Mouse (Mus musculus) limb, embryonic 13.5 days (tissue): Measurements from ENCODE around the gene Hmgb1. TPM values are rescaled to one million over a fixed set of nuclear protein-coding genes. Genes with fewer than 3 reads are reported as not detected.

Experiments
- ATAC-seq: fragments of 200-750 bp; cut with Nextera tagmentation; 2 replicates; pipeline ENCODE4 v1.8.0; 2017; ENCODE audit warnings: low read depth, moderate number of reproducible peaks, moderate TSS enrichment; ENCODE audit not compliant: low FRiP score
- H3K27ac ChIP-seq: fragments of 300-500 bp; sonication (generic); 2 replicates; pipeline ENCODE4 v1.5.1; 2015; ENCODE audit warnings: inconsistent platforms, mild to moderate bottlenecking, moderate library complexity
- H3K27me3 ChIP-seq: fragments of 300-500 bp; sonication (generic); 2 replicates; pipeline ENCODE4 v1.6.1; 2015; ENCODE audit warnings: mild to moderate bottlenecking, inconsistent platforms
- H3K36me3 ChIP-seq: fragments of 300-500 bp; sonication (generic); 2 replicates; pipeline ENCODE4 v1.6.1; 2015; ENCODE audit warnings: inconsistent platforms, mild to moderate bottlenecking, moderate library complexity
- H3K4me1 ChIP-seq: fragments of 300-500 bp; sonication (generic); 2 replicates; pipeline ENCODE4 v1.6.1; 2015; ENCODE audit warnings: inconsistent platforms
- H3K4me2 ChIP-seq: fragments of 300-500 bp; sonication (generic); replicated peaks from 2 replicates; pipeline ENCODE4 v1.6.1; 2015; ENCODE audit warnings: inconsistent platforms, mild to moderate bottlenecking, moderate library complexity
- H3K4me3 ChIP-seq: fragments of 300-500 bp; sonication (generic); 2 replicates; pipeline ENCODE4 v1.5.1; 2015; ENCODE audit warnings: moderate library complexity, mild to moderate bottlenecking, inconsistent platforms
- H3K9ac ChIP-seq: fragments of 300-500 bp; sonication (generic); 2 replicates; pipeline ENCODE4 v1.6.1; 2015; ENCODE audit warnings: mild to moderate bottlenecking, inconsistent platforms
- H3K9me3 ChIP-seq: fragments of 300-500 bp; sonication (generic); 2 replicates; pipeline ENCODE4 v1.6.1; 2016; ENCODE audit warnings: inconsistent platforms
- WGBS: fragments of 180-500 bp; shearing (Covaris S2); methylation state at CpG from one replicate; pipeline ENCODE4 v1.1.7; 2015; 5-methylcytosine and 5-hydroxymethylcytosine counted together
- polyA plus RNA-seq: library from polyadenylated mRNA; unstranded; fragments of >200 nt; fragmentation: Nextera tagmentation; extraction: Ambion mirVana; gene quantifications from 2 replicates; pipeline ENCODE4 v1.2.1, GENCODE M21; 2015

Hmgb1 gene
- polyA plus RNA-seq, 1 experiment from 2014 or later, result 1,754 TPM

GRCm38 (mm10) chr5:149067501-149067961 lies 116.8 kb downstream of the Hmgb1 start:
- WGBS, result 72% methylated on average over 8 of the region's 8 CpGs
- H3K27ac ChIP-seq, result no peak overlapping the region

GRCm38 (mm10) chr5:149062833-149063232 lies 121.5 kb downstream of the Hmgb1 start:
- 85% methylated on average over 1 of the region's 1 CpGs for WGBS
- Histone ChIP-seq H3K4me3 (no peak overlapping the region), H3K9me3 (no peaks in the 10 kb centered on the region)

More at GRCm38 (mm10) chr5:149067501-149067961, 116.8 kb downstream of the Hmgb1 start:
- ATAC-seq, result no peak
- H3K27me3 ChIP-seq, result no peaks in the 10 kb centered on the region
- H3K4me2 ChIP-seq, result no peak overlapping the region
- H3K9me3 ChIP-seq, result no peaks in the 10 kb centered on the region; the same call in 1 of the 2 replicates
- H3K4me1 ChIP-seq, result no peaks in the 10 kb centered on the region
- H3K9ac ChIP-seq, result no peak overlapping the region
- no peaks in the 10 kb centered on the region; the same call in 1 of the 2 replicates for H3K36me3 ChIP-seq
- H3K4me3 ChIP-seq, result no peak overlapping the region

GRCm38 (mm10) chr5:149053352-149054168 lies 130.7 kb downstream of the Hmgb1 start:
- peaks cover 17% of the 10 kb centered on the region for H3K36me3 ChIP-seq
- H3K4me1 ChIP-seq, result peaks cover 19% of the 10 kb centered on the region
- ATAC-seq, result peak; percentile 26; the same call in 1 of the 2 replicates
- WGBS, result 2% methylated on average over 24 of the region's 34 CpGs
- H3K9ac ChIP-seq, result peak overlapping the region; percentile 83
- H3K4me3 ChIP-seq, result peak overlapping the region; percentile 78
- H3K27ac ChIP-seq, result peak overlapping the region; percentile 100
- peak overlapping the region; percentile 89 for H3K4me2 ChIP-seq
- H3K27me3 ChIP-seq, result no peaks in the 10 kb centered on the region
- no peaks in the 10 kb centered on the region for H3K9me3 ChIP-seq

More at GRCm38 (mm10) chr5:149062833-149063232, 121.5 kb downstream of the Hmgb1 start:
- Histone ChIP-seq H3K4me2 (no peak overlapping the region), H3K27ac (no peak overlapping the region), H3K36me3 (no peaks in the 10 kb centered on the region), H3K4me1 (no peaks in the 10 kb centered on the region), H3K27me3 (no peaks in the 10 kb centered on the region), H3K9ac (no peak overlapping the region)
- ATAC-seq, result no peak

GRCm38 (mm10) chr5:149052421-149053338 lies 131.6 kb downstream of the Hmgb1 start:
- Histone ChIP-seq H3K4me3 (peak overlapping the region; percentile 78), H3K4me2 (peak overlapping the region; percentile 89), H3K27ac (peak overlapping the region; percentile 100), H3K36me3 (peaks cover 17% of the 10 kb centered on the region), H3K4me1 (peaks cover 19% of the 10 kb centered on the region), H3K27me3 (no peaks in the 10 kb centered on the region), H3K9me3 (no peaks in the 10 kb centered on the region), H3K9ac (peak overlapping the region; percentile 100)
- under 1% methylated on average over 104 of the region's 110 CpGs for WGBS
- peak; percentile 97 for ATAC-seq

GRCm38 (mm10) chr5:149051571-149052420 lies 132.5 kb downstream of the Hmgb1 start:
- peak overlapping the region; percentile 100 for H3K9ac ChIP-seq
- no peaks in the 10 kb centered on the region for H3K9me3 ChIP-seq
- peak overlapping the region; percentile 93 for H3K4me2 ChIP-seq
- peaks cover 19% of the 10 kb centered on the region for H3K4me1 ChIP-seq
- 0% methylated on average over 39 of the region's 120 CpGs for WGBS
- H3K27me3 ChIP-seq, result no peaks in the 10 kb centered on the region
- peaks cover 19% of the 10 kb centered on the region for H3K36me3 ChIP-seq
- peak overlapping the region; percentile 100 for H3K27ac ChIP-seq
- H3K4me3 ChIP-seq, result peak overlapping the region; percentile 78
- peak; percentile 53 for ATAC-seq

- peak overlapping the region; percentile 100 for H3K27ac ChIP-seq
- H3K4me1 ChIP-seq, result peaks cover 19% of the 10 kb centered on the region
- peak overlapping the region; percentile 78 for H3K4me3 ChIP-seq
- H3K9ac ChIP-seq, result peak overlapping the region; percentile 100
- H3K4me2 ChIP-seq, result peak overlapping the region; percentile 93
- no peaks in the 10 kb centered on the region for H3K9me3 ChIP-seq
- H3K27me3 ChIP-seq, result no peaks in the 10 kb centered on the region
- peaks cover 25% of the 10 kb centered on the region for H3K36me3 ChIP-seq
- WGBS, result 0% methylated on average over 27 of the region's 27 CpGs
- no peak for ATAC-seq
Observed at GRCm38 (mm10) chr5:149051194-149051570, 133.1 kb downstream of the Hmgb1 start.

GRCm38 (mm10) chr5:149050588-149051160 lies 133.6 kb downstream of the Hmgb1 start:
- H3K36me3 ChIP-seq, result peaks cover 30% of the 10 kb centered on the region
- H3K4me2 ChIP-seq, result peak overlapping the region; percentile 93
- peak overlapping the region; percentile 100 for H3K27ac ChIP-seq
- H3K27me3 ChIP-seq, result no peaks in the 10 kb centered on the region
- peak overlapping the region; percentile 78 for H3K4me3 ChIP-seq
- peaks cover 19% of the 10 kb centered on the region for H3K4me1 ChIP-seq
- WGBS, result 14% methylated on average over 10 of the region's 10 CpGs
- peak overlapping the region; percentile 100 for H3K9ac ChIP-seq
- H3K9me3 ChIP-seq, result no peaks in the 10 kb centered on the region
- ATAC-seq, result no peak

- WGBS, result 83% methylated on average over 3 of the region's 3 CpGs
- H3K36me3 ChIP-seq, result peaks cover 39% of the 10 kb centered on the region
- H3K9ac ChIP-seq, result no peak overlapping the region
- H3K27ac ChIP-seq, result no peak overlapping the region
- H3K27me3 ChIP-seq, result no peaks in the 10 kb centered on the region
- H3K4me2 ChIP-seq, result peak overlapping the region; percentile 93
- no peak for ATAC-seq
- H3K4me3 ChIP-seq, result peak overlapping the region; percentile 8; the same call in 1 of the 2 replicates
- H3K9me3 ChIP-seq, result no peaks in the 10 kb centered on the region
- peaks cover 19% of the 10 kb centered on the region for H3K4me1 ChIP-seq
Observed at GRCm38 (mm10) chr5:149049435-149049834, 134.9 kb downstream of the Hmgb1 start.

GRCm38 (mm10) chr5:149048961-149049360 lies 135.3 kb downstream of the Hmgb1 start:
- Histone ChIP-seq H3K27ac (no peak overlapping the region), H3K36me3 (peaks cover 39% of the 10 kb centered on the region), H3K4me1 (peaks cover 18% of the 10 kb centered on the region), H3K9me3 (no peaks in the 10 kb centered on the region), H3K9ac (no peak overlapping the region), H3K4me3 (no peak overlapping the region), H3K4me2 (peak overlapping the region; percentile 21; the same call in 1 of the 2 replicates), H3K27me3 (no peaks in the 10 kb centered on the region)
- ATAC-seq, result no peak
- 91% methylated on average over 1 of the region's 1 CpGs for WGBS

GRCm38 (mm10) chr5:149046650-149047049 lies 137.6 kb downstream of the Hmgb1 start:
- 67% methylated on average over 9 of the region's 9 CpGs for WGBS
- Histone ChIP-seq H3K9ac (no peak overlapping the region), H3K27ac (no peak overlapping the region), H3K9me3 (no peaks in the 10 kb centered on the region), H3K27me3 (no peaks in the 10 kb centered on the region), H3K36me3 (peaks cover 39% of the 10 kb centered on the region), H3K4me1 (peaks cover 11% of the 10 kb centered on the region), H3K4me3 (no peak overlapping the region), H3K4me2 (no peak overlapping the region)
- no peak for ATAC-seq
